Mouse (Mus musculus): ENCODE data around the gene Tgfbr2. TPM values are rescaled to one million over a fixed set of nuclear protein-coding genes. Genes with fewer than 3 reads are reported as not detected.

The Tgfbr2 gene
- polyA plus RNA-seq, 1 experiment from 2014 or later: 12.8 TPM

DNA sequence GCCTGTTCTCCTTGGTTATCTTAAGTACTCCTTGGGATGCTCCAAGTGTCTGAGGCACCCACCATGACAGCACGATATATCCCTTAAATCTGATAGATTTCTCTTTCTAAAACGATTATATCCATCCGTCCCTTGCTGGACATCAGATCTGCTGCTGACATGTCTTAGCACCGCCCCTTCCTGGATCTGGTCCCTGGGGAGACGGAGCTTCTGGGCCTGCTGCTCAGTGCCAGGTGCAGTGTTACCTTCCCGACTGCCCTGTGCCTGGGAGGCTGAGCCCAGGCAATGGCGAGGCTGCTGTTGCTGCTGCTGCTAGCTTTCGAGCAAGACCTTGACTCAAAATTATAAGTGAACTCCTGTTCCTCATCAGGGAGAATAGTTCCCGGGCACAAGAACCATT lies 75.1 kb downstream of the Tgfbr2 start:
- Histone ChIP-seq H3K9ac (replicated peaks; ENCODE audit: low read length) (no peak overlapping the region), H3K4me3 (ENCODE audit: low read depth, low read length) (no peak overlapping the region), H3K4me2 (ENCODE audit: low read depth, low read length) (no peak overlapping the region), H3K4me1 (ENCODE audit: control insufficient read depth, insufficient read depth, low read length) (0 out of 2 replicates have a peak, but pooled peaks cover 2% of the 10 kb centered on the region), H3K9me3 (replicated peaks; ENCODE audit: control insufficient read depth, low read length) (no peaks in the 10 kb centered on the region), H3K27ac (replicated peaks; ENCODE audit: low read depth, low read length) (no peak overlapping the region), H3K27me3 (ENCODE audit: control insufficient read depth, insufficient read depth, low read length) (no peaks in the 10 kb centered on the region), H3K36me3 (replicated peaks; ENCODE audit: control insufficient read depth, insufficient read depth, low read depth, low read length) (no peaks in the 10 kb centered on the region)
- 65% methylated on average over 9 of the region's 9 CpGs for WGBS
- no peak for DNase-seq (ENCODE audit: low spot score)
- no peak for ATAC-seq (replicated peaks; ENCODE audit: insufficient number of reproducible peaks, low FRiP score, low TSS enrichment, low read depth)

- ATAC-seq (replicated peaks; ENCODE audit: insufficient number of reproducible peaks, low FRiP score, low TSS enrichment, low read depth) (no peak), DNase-seq (ENCODE audit: low spot score) (no peak)
- H3K4me1 ChIP-seq (ENCODE audit: control insufficient read depth, insufficient read depth, low read length): 0 out of 2 replicates have a peak, but pooled peaks cover 2% of the 10 kb centered on the region
- H3K4me3 ChIP-seq (ENCODE audit: low read depth, low read length): no peak overlapping the region
- H3K4me2 ChIP-seq (ENCODE audit: low read depth, low read length): no peak overlapping the region
- no peak overlapping the region for H3K27ac ChIP-seq (replicated peaks; ENCODE audit: low read depth, low read length)
- no peaks in the 10 kb centered on the region for H3K27me3 ChIP-seq (ENCODE audit: control insufficient read depth, insufficient read depth, low read length)
- no peak overlapping the region for H3K9ac ChIP-seq (replicated peaks; ENCODE audit: low read length)
- H3K9me3 ChIP-seq (replicated peaks; ENCODE audit: control insufficient read depth, low read length): no peaks in the 10 kb centered on the region
- WGBS: 53% methylated on average over 6 of the region's 6 CpGs
- no peaks in the 10 kb centered on the region for H3K36me3 ChIP-seq (replicated peaks; ENCODE audit: control insufficient read depth, insufficient read depth, low read depth, low read length)
These were observed 75.6 kb downstream of the Tgfbr2 start for GRCm38 (mm10) chr9:116099596-116099993.

GRCm38 (mm10) chr9:116098724-116099595 lies 76.2 kb downstream of the Tgfbr2 start:
- no peaks in the 10 kb centered on the region for H3K9me3 ChIP-seq (replicated peaks; ENCODE audit: control insufficient read depth, low read length)
- no peak overlapping the region for H3K27ac ChIP-seq (replicated peaks; ENCODE audit: low read depth, low read length)
- ATAC-seq (replicated peaks; ENCODE audit: insufficient number of reproducible peaks, low FRiP score, low TSS enrichment, low read depth): no peak
- H3K9ac ChIP-seq (replicated peaks; ENCODE audit: low read length): 0 out of 2 replicates have a peak overlapping the region, but pooled peaks have one; percentile 26
- no peak overlapping the region for H3K4me3 ChIP-seq (ENCODE audit: low read depth, low read length)
- 60% methylated on average over 16 of the region's 16 CpGs for WGBS
- no peak overlapping the region for H3K4me2 ChIP-seq (ENCODE audit: low read depth, low read length)
- H3K4me1 ChIP-seq (ENCODE audit: control insufficient read depth, insufficient read depth, low read length): 0 out of 2 replicates have a peak, but pooled peaks cover 2% of the 10 kb centered on the region
- no peaks in the 10 kb centered on the region for H3K36me3 ChIP-seq (replicated peaks; ENCODE audit: control insufficient read depth, insufficient read depth, low read depth, low read length)
- no peaks in the 10 kb centered on the region for H3K27me3 ChIP-seq (ENCODE audit: control insufficient read depth, insufficient read depth, low read length)
- no peak for DNase-seq (ENCODE audit: low spot score)

GRCm38 (mm10) chr9:116091921-116092320 lies 83.2 kb downstream of the Tgfbr2 start:
- Histone ChIP-seq H3K27ac (replicated peaks; ENCODE audit: low read depth, low read length) (no peak overlapping the region), H3K27me3 (ENCODE audit: control insufficient read depth, insufficient read depth, low read length) (no peaks in the 10 kb centered on the region), H3K4me1 (ENCODE audit: control insufficient read depth, insufficient read depth, low read length) (no peaks in the 10 kb centered on the region), H3K4me2 (ENCODE audit: low read depth, low read length) (no peak overlapping the region), H3K9ac (replicated peaks; ENCODE audit: low read length) (no peak overlapping the region), H3K9me3 (replicated peaks; ENCODE audit: control insufficient read depth, low read length) (no peaks in the 10 kb centered on the region), H3K36me3 (replicated peaks; ENCODE audit: control insufficient read depth, insufficient read depth, low read depth, low read length) (no peaks in the 10 kb centered on the region), H3K4me3 (ENCODE audit: low read depth, low read length) (no peak overlapping the region)
- DNase-seq (ENCODE audit: low spot score): no peak
- no peak for ATAC-seq (replicated peaks; ENCODE audit: insufficient number of reproducible peaks, low FRiP score, low TSS enrichment, low read depth)
- 73% methylated on average over 5 of the region's 5 CpGs for WGBS

DNA sequence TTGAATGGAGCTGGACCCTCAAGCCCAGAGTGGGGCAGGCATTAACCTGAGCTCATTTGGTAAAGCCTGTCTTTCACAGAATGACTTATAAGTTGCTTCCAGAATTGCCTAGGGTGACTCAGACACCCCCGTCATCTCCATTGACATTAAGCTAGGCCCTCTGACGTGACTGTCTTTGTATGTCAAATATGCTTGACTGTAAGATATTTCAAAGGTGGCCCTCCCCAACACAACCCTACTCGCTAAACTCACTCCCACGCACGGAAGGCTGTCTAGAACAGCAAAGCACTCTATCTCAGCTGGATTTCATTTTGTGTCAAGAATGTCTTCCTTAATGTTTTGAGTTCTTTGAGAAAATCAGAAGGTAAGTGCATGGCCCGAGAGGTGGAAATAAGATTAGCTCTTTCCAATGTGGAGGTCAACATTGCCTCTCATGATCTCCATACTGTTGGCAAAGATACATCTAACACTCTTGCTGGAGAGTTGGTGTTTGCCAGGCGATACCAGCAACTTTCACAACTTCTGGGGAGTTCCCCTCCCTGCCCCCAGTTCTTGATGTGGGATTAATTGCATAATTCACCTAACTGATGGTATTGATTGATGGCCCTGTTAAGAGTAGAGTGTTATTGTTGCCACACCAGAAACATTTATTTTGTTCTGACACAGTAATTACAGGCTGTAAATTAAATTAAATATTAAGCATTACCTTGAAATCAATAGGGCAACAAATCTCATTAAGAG lies 83.9 kb downstream of the Tgfbr2 start:
- DNase-seq (ENCODE audit: low spot score): no peak

GRCm38 (mm10) chr9:116090296-116090695 lies 84.9 kb downstream of the Tgfbr2 start:
- Histone ChIP-seq H3K36me3 (replicated peaks; ENCODE audit: control insufficient read depth, insufficient read depth, low read depth, low read length) (no peaks in the 10 kb centered on the region), H3K9ac (replicated peaks; ENCODE audit: low read length) (no peak overlapping the region), H3K27me3 (ENCODE audit: control insufficient read depth, insufficient read depth, low read length) (no peaks in the 10 kb centered on the region), H3K9me3 (replicated peaks; ENCODE audit: control insufficient read depth, low read length) (no peaks in the 10 kb centered on the region), H3K4me2 (ENCODE audit: low read depth, low read length) (no peak overlapping the region), H3K27ac (replicated peaks; ENCODE audit: low read depth, low read length) (no peak overlapping the region), H3K4me3 (ENCODE audit: low read depth, low read length) (no peak overlapping the region), H3K4me1 (ENCODE audit: control insufficient read depth, insufficient read depth, low read length) (no peaks in the 10 kb centered on the region)
- ATAC-seq (replicated peaks; ENCODE audit: insufficient number of reproducible peaks, low FRiP score, low TSS enrichment, low read depth) (no peak), DNase-seq (ENCODE audit: low spot score) (no peak)
- WGBS: 93% methylated on average over 9 of the region's 9 CpGs

More for the DNA sequence above, 83.9 kb downstream of the Tgfbr2 start:
- Histone ChIP-seq H3K4me2 (ENCODE audit: low read depth, low read length) (no peak overlapping the region), H3K27me3 (ENCODE audit: control insufficient read depth, insufficient read depth, low read length) (no peaks in the 10 kb centered on the region), H3K9me3 (replicated peaks; ENCODE audit: control insufficient read depth, low read length) (no peaks in the 10 kb centered on the region), H3K27ac (replicated peaks; ENCODE audit: low read depth, low read length) (no peak overlapping the region), H3K36me3 (replicated peaks; ENCODE audit: control insufficient read depth, insufficient read depth, low read depth, low read length) (no peaks in the 10 kb centered on the region), H3K9ac (replicated peaks; ENCODE audit: low read length) (no peak overlapping the region), H3K4me3 (ENCODE audit: low read depth, low read length) (no peak overlapping the region), H3K4me1 (ENCODE audit: control insufficient read depth, insufficient read depth, low read length) (no peaks in the 10 kb centered on the region)
- no peak for ATAC-seq (replicated peaks; ENCODE audit: insufficient number of reproducible peaks, low FRiP score, low TSS enrichment, low read depth)
- WGBS: 84% methylated on average over 7 of the region's 7 CpGs

DNA sequence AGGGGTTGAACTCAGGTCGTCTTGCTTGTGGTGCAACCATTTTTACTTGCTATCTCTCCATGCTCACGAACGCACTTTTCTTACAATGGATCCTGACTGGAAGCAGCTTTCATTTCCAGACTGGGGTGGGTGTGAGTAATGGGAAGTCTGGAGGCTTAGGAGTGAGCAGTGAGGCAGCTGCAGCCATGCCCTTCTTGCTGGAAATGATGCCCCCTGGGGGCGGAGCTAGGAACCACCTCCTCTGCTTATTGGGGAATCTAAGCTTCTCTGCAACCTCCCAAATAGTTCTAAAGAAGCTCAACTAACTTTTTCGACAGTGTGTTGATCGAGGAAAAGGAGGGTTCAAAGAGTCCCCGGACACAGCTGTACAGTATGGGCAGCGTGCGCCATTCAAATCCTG lies 86.2 kb downstream of the Tgfbr2 start:
- Histone ChIP-seq H3K36me3 (replicated peaks; ENCODE audit: control insufficient read depth, insufficient read depth, low read depth, low read length) (no peaks in the 10 kb centered on the region), H3K27ac (replicated peaks; ENCODE audit: low read depth, low read length) (no peak overlapping the region), H3K4me2 (ENCODE audit: low read depth, low read length) (no peak overlapping the region), H3K4me3 (ENCODE audit: low read depth, low read length) (no peak overlapping the region), H3K4me1 (ENCODE audit: control insufficient read depth, insufficient read depth, low read length) (no peaks in the 10 kb centered on the region), H3K9ac (replicated peaks; ENCODE audit: low read length) (no peak overlapping the region), H3K9me3 (replicated peaks; ENCODE audit: control insufficient read depth, low read length) (no peaks in the 10 kb centered on the region), H3K27me3 (ENCODE audit: control insufficient read depth, insufficient read depth, low read length) (no peaks in the 10 kb centered on the region)
- DNase-seq (ENCODE audit: low spot score) (no peak), ATAC-seq (replicated peaks; ENCODE audit: insufficient number of reproducible peaks, low FRiP score, low TSS enrichment, low read depth) (no peak)
- 90% methylated on average over 9 of the region's 9 CpGs for WGBS

DNA sequence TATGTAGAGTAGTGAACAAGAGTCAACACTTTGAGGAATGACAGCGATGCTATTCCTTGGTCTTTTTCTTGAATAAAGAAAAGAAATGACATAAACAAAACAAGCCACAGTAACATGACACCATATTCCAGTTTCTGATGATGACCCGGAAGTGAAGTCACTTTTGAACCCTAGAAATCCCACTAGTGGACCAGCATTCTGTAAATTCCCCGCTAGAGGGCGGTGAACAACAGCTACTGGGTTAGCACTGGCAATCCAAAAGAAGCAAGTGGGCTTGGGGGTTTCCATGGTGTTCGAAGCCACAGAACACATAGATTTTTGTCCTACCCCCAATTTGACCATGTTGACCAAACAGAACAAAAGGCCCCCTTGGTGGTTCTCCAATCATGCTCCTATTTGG lies 87.3 kb downstream of the Tgfbr2 start:
- no peak overlapping the region for H3K9ac ChIP-seq (replicated peaks; ENCODE audit: low read length)

More for the DNA sequence above, 87.3 kb downstream of the Tgfbr2 start:
- no peak for ATAC-seq (replicated peaks; ENCODE audit: insufficient number of reproducible peaks, low FRiP score, low TSS enrichment, low read depth)
- no peaks in the 10 kb centered on the region for H3K9me3 ChIP-seq (replicated peaks; ENCODE audit: control insufficient read depth, low read length)
- DNase-seq (ENCODE audit: low spot score): peak; percentile 90
- no peak overlapping the region for H3K4me3 ChIP-seq (ENCODE audit: low read depth, low read length)
- H3K27ac ChIP-seq (replicated peaks; ENCODE audit: low read depth, low read length): no peak overlapping the region
- H3K27me3 ChIP-seq (ENCODE audit: control insufficient read depth, insufficient read depth, low read length): no peaks in the 10 kb centered on the region
- no peak overlapping the region for H3K4me2 ChIP-seq (ENCODE audit: low read depth, low read length)
- WGBS: 34% methylated on average over 5 of the region's 5 CpGs
- no peaks in the 10 kb centered on the region for H3K4me1 ChIP-seq (ENCODE audit: control insufficient read depth, insufficient read depth, low read length)
- no peaks in the 10 kb centered on the region for H3K36me3 ChIP-seq (replicated peaks; ENCODE audit: control insufficient read depth, insufficient read depth, low read depth, low read length)
